Mouse (Mus musculus): Measurements from ENCODE around the gene Il5ra. TPM values are rescaled to one million over a fixed set of nuclear protein-coding genes. Genes with fewer than 3 reads are reported as not detected.

Gene Il5ra
- polyA plus RNA-seq, 1 experiment from 2014 or later: not detected

- ATAC-seq (ENCODE audit: low FRiP score, low TSS enrichment) (peak; percentile 100), DNase-seq (peak; percentile 99)
- Histone ChIP-seq H3K4me2 (ENCODE audit: low read length) (peak within 1 kb of the TSS; percentile 95), H3K4me1 (ENCODE audit: control insufficient read depth, insufficient read depth, low read length) (peaks cover 11% of the 10 kb centered on the region), H3K36me3 (ENCODE audit: control insufficient read depth, insufficient read depth, low read length) (peaks cover 13% of the 10 kb centered on the region), H3K9ac (replicated peaks; ENCODE audit: low read length) (peak within 1 kb of the TSS; percentile 58), H3K27ac (replicated peaks; ENCODE audit: low read depth, low read length) (no peak within 1 kb of the TSS), H3K9me3 (ENCODE audit: control insufficient read depth, low read length) (no peaks in the 10 kb centered on the region), H3K27me3 (ENCODE audit: control insufficient read depth, insufficient read depth, low read length) (no peaks in the 10 kb centered on the region), H3K4me3 (replicated peaks; ENCODE audit: low read depth, low read length) (peak within 1 kb of the TSS; percentile 87)
- 8% methylated on average over 35 of the region's 35 CpGs for WGBS
These were observed 19.9 kb upstream of the Il5ra start, which contains the start of gene Trnt1 for GRCm38 (mm10) chr6:106768640-106769289. Gene Trnt1 (plus strand): TSS chr6:106769120.

GRCm38 (mm10) chr6:106766774-106767173 lies 17.9 kb upstream of the Il5ra start:
- H3K4me1 ChIP-seq (ENCODE audit: control insufficient read depth, insufficient read depth, low read length): peaks cover 11% of the 10 kb centered on the region
- ATAC-seq (ENCODE audit: low FRiP score, low TSS enrichment): no peak
- no peak overlapping the region for H3K27ac ChIP-seq (replicated peaks; ENCODE audit: low read depth, low read length)
- H3K4me3 ChIP-seq (replicated peaks; ENCODE audit: low read depth, low read length): no peak overlapping the region
- H3K4me2 ChIP-seq (ENCODE audit: low read length): no peak overlapping the region
- no peak overlapping the region for H3K9ac ChIP-seq (replicated peaks; ENCODE audit: low read length)
- WGBS: 79% methylated on average over 4 of the region's 4 CpGs
- H3K36me3 ChIP-seq (ENCODE audit: control insufficient read depth, insufficient read depth, low read length): peaks cover 6% of the 10 kb centered on the region
- no peaks in the 10 kb centered on the region for H3K9me3 ChIP-seq (ENCODE audit: control insufficient read depth, low read length)
- DNase-seq: no peak
- H3K27me3 ChIP-seq (ENCODE audit: control insufficient read depth, insufficient read depth, low read length): no peaks in the 10 kb centered on the region

- 81% methylated on average over 1 of the region's 1 CpGs for WGBS
- H3K9ac ChIP-seq (replicated peaks; ENCODE audit: low read length): no peak overlapping the region
- ATAC-seq (ENCODE audit: low FRiP score, low TSS enrichment) (no peak), DNase-seq (no peak)
- no peaks in the 10 kb centered on the region for H3K27me3 ChIP-seq (ENCODE audit: control insufficient read depth, insufficient read depth, low read length)
- no peaks in the 10 kb centered on the region for H3K9me3 ChIP-seq (ENCODE audit: control insufficient read depth, low read length)
- no peak overlapping the region for H3K4me2 ChIP-seq (ENCODE audit: low read length)
- H3K27ac ChIP-seq (replicated peaks; ENCODE audit: low read depth, low read length): no peak overlapping the region
- H3K36me3 ChIP-seq (ENCODE audit: control insufficient read depth, insufficient read depth, low read length): no peaks in the 10 kb centered on the region
- peaks cover 11% of the 10 kb centered on the region for H3K4me1 ChIP-seq (ENCODE audit: control insufficient read depth, insufficient read depth, low read length)
- H3K4me3 ChIP-seq (replicated peaks; ENCODE audit: low read depth, low read length): no peak overlapping the region
These were observed 17.1 kb upstream of the Il5ra start for GRCm38 (mm10) chr6:106765892-106766291.

GRCm38 (mm10) chr6:106761486-106761885 lies 12.6 kb upstream of the Il5ra start:
- Histone ChIP-seq H3K36me3 (ENCODE audit: control insufficient read depth, insufficient read depth, low read length) (no peaks in the 10 kb centered on the region), H3K9me3 (ENCODE audit: control insufficient read depth, low read length) (no peaks in the 10 kb centered on the region), H3K27me3 (ENCODE audit: control insufficient read depth, insufficient read depth, low read length) (no peaks in the 10 kb centered on the region), H3K4me1 (ENCODE audit: control insufficient read depth, insufficient read depth, low read length) (no peaks in the 10 kb centered on the region), H3K27ac (replicated peaks; ENCODE audit: low read depth, low read length) (no peak overlapping the region), H3K4me2 (ENCODE audit: low read length) (no peak overlapping the region), H3K9ac (replicated peaks; ENCODE audit: low read length) (no peak overlapping the region), H3K4me3 (replicated peaks; ENCODE audit: low read depth, low read length) (no peak overlapping the region)
- DNase-seq (no peak), ATAC-seq (ENCODE audit: low FRiP score, low TSS enrichment) (no peak)
- 84% methylated on average over 1 of the region's 1 CpGs for WGBS

GRCm38 (mm10) chr6:106760473-106761218 lies 11.8 kb upstream of the Il5ra start:
- Histone ChIP-seq H3K9me3 (ENCODE audit: control insufficient read depth, low read length) (no peaks in the 10 kb centered on the region), H3K27me3 (ENCODE audit: control insufficient read depth, insufficient read depth, low read length) (no peaks in the 10 kb centered on the region), H3K4me1 (ENCODE audit: control insufficient read depth, insufficient read depth, low read length) (no peaks in the 10 kb centered on the region), H3K9ac (replicated peaks; ENCODE audit: low read length) (no peak overlapping the region), H3K27ac (replicated peaks; ENCODE audit: low read depth, low read length) (no peak overlapping the region), H3K36me3 (ENCODE audit: control insufficient read depth, insufficient read depth, low read length) (no peaks in the 10 kb centered on the region), H3K4me2 (ENCODE audit: low read length) (no peak overlapping the region), H3K4me3 (replicated peaks; ENCODE audit: low read depth, low read length) (no peak overlapping the region)
- no peak for DNase-seq
- 78% methylated on average over 3 of the region's 3 CpGs for WGBS
- ATAC-seq (ENCODE audit: low FRiP score, low TSS enrichment): no peak

- no peak overlapping the region for H3K4me2 ChIP-seq (ENCODE audit: low read length)
- no peaks in the 10 kb centered on the region for H3K4me1 ChIP-seq (ENCODE audit: control insufficient read depth, insufficient read depth, low read length)
- ATAC-seq (ENCODE audit: low FRiP score, low TSS enrichment): no peak
- no peak overlapping the region for H3K4me3 ChIP-seq (replicated peaks; ENCODE audit: low read depth, low read length)
- H3K9me3 ChIP-seq (ENCODE audit: control insufficient read depth, low read length): no peaks in the 10 kb centered on the region
- H3K36me3 ChIP-seq (ENCODE audit: control insufficient read depth, insufficient read depth, low read length): no peaks in the 10 kb centered on the region
- WGBS: 83% methylated on average over 3 of the region's 3 CpGs
- no peak overlapping the region for H3K27ac ChIP-seq (replicated peaks; ENCODE audit: low read depth, low read length)
- H3K9ac ChIP-seq (replicated peaks; ENCODE audit: low read length): no peak overlapping the region
- no peak for DNase-seq
- H3K27me3 ChIP-seq (ENCODE audit: control insufficient read depth, insufficient read depth, low read length): no peaks in the 10 kb centered on the region
These were observed 9.5 kb upstream of the Il5ra start for GRCm38 (mm10) chr6:106758299-106758698.

- Histone ChIP-seq H3K4me1 (ENCODE audit: control insufficient read depth, insufficient read depth, low read length) (no peaks in the 10 kb centered on the region), H3K4me2 (ENCODE audit: low read length) (no peak overlapping the region), H3K9ac (replicated peaks; ENCODE audit: low read length) (no peak overlapping the region), H3K9me3 (ENCODE audit: control insufficient read depth, low read length) (no peaks in the 10 kb centered on the region), H3K27ac (replicated peaks; ENCODE audit: low read depth, low read length) (no peak overlapping the region), H3K36me3 (ENCODE audit: control insufficient read depth, insufficient read depth, low read length) (no peaks in the 10 kb centered on the region), H3K4me3 (replicated peaks; ENCODE audit: low read depth, low read length) (no peak overlapping the region), H3K27me3 (ENCODE audit: control insufficient read depth, insufficient read depth, low read length) (no peaks in the 10 kb centered on the region)
- DNase-seq: no peak
- ATAC-seq (ENCODE audit: low FRiP score, low TSS enrichment): no peak
- WGBS: 90% methylated on average over 7 of the region's 7 CpGs
These were observed 1.5 kb upstream of the Il5ra start for GRCm38 (mm10) chr6:106750291-106750690.

GRCm38 (mm10) chr6:106747804-106748203 lies 1.0 kb downstream of the Il5ra start:
- Histone ChIP-seq H3K4me3 (replicated peaks; ENCODE audit: low read depth, low read length) (no peak overlapping the region), H3K4me2 (ENCODE audit: low read length) (no peak overlapping the region), H3K36me3 (ENCODE audit: control insufficient read depth, insufficient read depth, low read length) (no peaks in the 10 kb centered on the region), H3K27me3 (ENCODE audit: control insufficient read depth, insufficient read depth, low read length) (no peaks in the 10 kb centered on the region), H3K27ac (replicated peaks; ENCODE audit: low read depth, low read length) (no peak overlapping the region), H3K9ac (replicated peaks; ENCODE audit: low read length) (no peak overlapping the region), H3K4me1 (ENCODE audit: control insufficient read depth, insufficient read depth, low read length) (no peaks in the 10 kb centered on the region), H3K9me3 (ENCODE audit: control insufficient read depth, low read length) (no peaks in the 10 kb centered on the region)
- DNase-seq (no peak), ATAC-seq (ENCODE audit: low FRiP score, low TSS enrichment) (no peak)
- WGBS: 79% methylated on average over 3 of the region's 3 CpGs

GRCm38 (mm10) chr6:106747251-106747650 lies 1.6 kb downstream of the Il5ra start:
- ATAC-seq (ENCODE audit: low FRiP score, low TSS enrichment) (no peak), DNase-seq (no peak)
- Histone ChIP-seq H3K4me3 (replicated peaks; ENCODE audit: low read depth, low read length) (no peak overlapping the region), H3K9me3 (ENCODE audit: control insufficient read depth, low read length) (no peaks in the 10 kb centered on the region), H3K27me3 (ENCODE audit: control insufficient read depth, insufficient read depth, low read length) (no peaks in the 10 kb centered on the region), H3K4me2 (ENCODE audit: low read length) (no peak overlapping the region), H3K27ac (replicated peaks; ENCODE audit: low read depth, low read length) (no peak overlapping the region), H3K4me1 (ENCODE audit: control insufficient read depth, insufficient read depth, low read length) (no peaks in the 10 kb centered on the region), H3K36me3 (ENCODE audit: control insufficient read depth, insufficient read depth, low read length) (no peaks in the 10 kb centered on the region), H3K9ac (replicated peaks; ENCODE audit: low read length) (no peak overlapping the region)
- WGBS: 95% methylated on average over 5 of the region's 5 CpGs
